Mouse (Mus musculus) lung, adult 2 months (tissue): ENCODE data around the gene Sipa1l3.

Source experiments
- CTCF ChIP-seq: fragments of 200-500 bp; IDR thresholded peaks from 2 replicates; pipeline ENCODE4 v1.5.1; 2011; ENCODE audit warnings: mild to moderate bottlenecking, low read length, control low read depth; ENCODE audit not compliant: insufficient read depth
- POLR2A ChIP-seq: fragments of 200-500 bp; IDR thresholded peaks from 2 replicates; pipeline ENCODE4 v1.6.1; 2011; ENCODE audit warnings: low read depth, mild to moderate bottlenecking, control low read depth, low read length, borderline replicate concordance; ENCODE audit errors: extremely low read depth

GRCm38 (mm10) chr7:29385791-29386190 is 132.7 kb downstream of the Sipa1l3 start:
- TF ChIP-seq CTCF (no peak), POLR2A (no peak)
